In genomic region chr3:133543101-133544020, GRCm38 (mm10) we compare ENCODE assay signal across 8 mouse cellular contexts. TPM values are rescaled to one million over a fixed set of nuclear protein-coding genes. Genes with fewer than 3 reads are reported as not detected.
DNase-seq lines count a peak whose midpoint lies in the region; ATAC-seq and TF ChIP-seq lines count a peak whose summit lies in the region.

No protein-coding gene starts in this region.

- H3K4me1 ChIP-seq in heart, adult 2 months (ENCODE audit: control insufficient read depth, insufficient read depth, low read length), result peaks cover 4% of the 10 kb centered on the region
- peaks cover 9% of the 10 kb centered on the region for H3K4me1 ChIP-seq in forebrain, embryonic 16.5 days (replicated peaks; ENCODE audit: control insufficient read depth, insufficient read depth, low read length)
- no peaks in the 10 kb centered on the region for H3K4me1 ChIP-seq in intestine, embryonic 15.5 days (replicated peaks)
- H3K4me1 ChIP-seq in limb, embryonic 13.5 days, result peaks cover 18% of the 10 kb centered on the region
- peaks cover 24% of the 10 kb centered on the region for H3K4me1 ChIP-seq in midbrain, embryonic 15.5 days
- peaks cover 5% of the 10 kb centered on the region; the same call in 1 of the 2 replicates for H3K4me1 ChIP-seq in stomach, postnatal 0 days (replicated peaks; ENCODE audit: control insufficient read depth, insufficient read depth)

- H3K79me2 ChIP-seq in heart, adult 2 months (replicated peaks; ENCODE audit: control insufficient read depth, insufficient read depth, low read length), result peaks cover 5% of the 10 kb centered on the region; the same call in 1 of the 2 replicates

- 0 out of 2 replicates have a peak, but pooled peaks cover 3% of the 10 kb centered on the region for H3K9me3 ChIP-seq in forebrain, embryonic 16.5 days (ENCODE audit: control insufficient read depth, low read length)
- H3K9me3 ChIP-seq in intestine, embryonic 15.5 days, result no peaks in the 10 kb centered on the region
- H3K9me3 ChIP-seq in limb, embryonic 13.5 days, result no peaks in the 10 kb centered on the region
- H3K9me3 ChIP-seq in midbrain, embryonic 15.5 days, result no peaks in the 10 kb centered on the region
- H3K9me3 ChIP-seq in stomach, postnatal 0 days (ENCODE audit: control insufficient read depth, low read length), result no peaks in the 10 kb centered on the region

- H3K27ac ChIP-seq in heart, adult 2 months, result peak overlapping the region; percentile 93
- H3K27ac ChIP-seq in forebrain, embryonic 16.5 days (ENCODE audit: low read length), result peak overlapping the region; percentile 97
- H3K27ac ChIP-seq in intestine, embryonic 15.5 days, result peak overlapping the region; percentile 98
- H3K27ac ChIP-seq in limb, embryonic 13.5 days, result peak overlapping the region; percentile 94
- H3K27ac ChIP-seq in midbrain, embryonic 15.5 days, result peak overlapping the region; percentile 94
- peak overlapping the region; percentile 95 for H3K27ac ChIP-seq in stomach, postnatal 0 days (replicated peaks)

- no peak for TF ChIP-seq CTCF in heart, adult 2 months (IDR thresholded peaks at IDR 0.05)
- TF ChIP-seq CTCF in stomach, postnatal 0 days (IDR thresholded peaks at IDR 0.05; ENCODE audit: low read depth), result no peak

- ATAC-seq in forebrain, embryonic 16.5 days, result no peak; the same call in 1 of the 2 replicates
- ATAC-seq in intestine, embryonic 15.5 days, result peak; percentile 0; the same call in 1 of the 2 replicates
- 0 out of 2 replicates have a peak, but pooled peaks have one; percentile 9 for ATAC-seq in limb, embryonic 13.5 days (ENCODE audit: low FRiP score, low read depth)
- peak; percentile 0; the same call in 1 of the 2 replicates for ATAC-seq in midbrain, embryonic 15.5 days (replicated peaks)
- ATAC-seq in stomach, postnatal 0 days (ENCODE audit: low FRiP score, low TSS enrichment), result no peak

- TF ChIP-seq POLR2A in heart, adult 2 months (IDR thresholded peaks at IDR 0.05; ENCODE audit: insufficient read depth, low read depth, low read length), result no peak

- peaks cover 3% of the 10 kb centered on the region for H3K36me3 ChIP-seq in heart, adult 2 months (ENCODE audit: control insufficient read depth, insufficient read depth, low read length)
- 0 out of 2 replicates have a peak, but pooled peaks cover 2% of the 10 kb centered on the region for H3K36me3 ChIP-seq in forebrain, embryonic 16.5 days (ENCODE audit: control insufficient read depth, insufficient read depth)
- H3K36me3 ChIP-seq in intestine, embryonic 15.5 days, result no peaks in the 10 kb centered on the region
- peaks cover 4% of the 10 kb centered on the region for H3K36me3 ChIP-seq in limb, embryonic 13.5 days
- H3K36me3 ChIP-seq in midbrain, embryonic 15.5 days (replicated peaks), result 0 out of 2 replicates have a peak, but pooled peaks cover 3% of the 10 kb centered on the region
- H3K36me3 ChIP-seq in stomach, postnatal 0 days (ENCODE audit: control insufficient read depth, insufficient read depth, low read length), result no peaks in the 10 kb centered on the region

- no peak for TF ChIP-seq EP300 in heart, adult 2 months (IDR thresholded peaks at IDR 0.05; ENCODE audit: insufficient read depth, low read depth, low read length)
- no peak for TF ChIP-seq EP300 in stomach, postnatal 0 days (optimal IDR thresholded peaks at IDR 0.05)

- intact Hi-C loops in heart, adult 2 months (cut with DNase I), result loop anchor here (5.0 kb wide), 2 partner anchors 231 to 1981 kb away; partner anchors contain the start of genes Papss1 and Ppa2

- H3K4me2 ChIP-seq in forebrain, embryonic 16.5 days (ENCODE audit: low read length), result peak overlapping the region; percentile 77
- peak overlapping the region; percentile 81 for H3K4me2 ChIP-seq in intestine, embryonic 15.5 days (replicated peaks)
- H3K4me2 ChIP-seq in limb, embryonic 13.5 days (replicated peaks), result peak overlapping the region; percentile 74
- peak overlapping the region; percentile 89 for H3K4me2 ChIP-seq in midbrain, embryonic 15.5 days
- peak overlapping the region; percentile 87 for H3K4me2 ChIP-seq in stomach, postnatal 0 days (replicated peaks; ENCODE audit: low read depth)

- H3K9ac ChIP-seq in heart, adult 2 months (ENCODE audit: low read depth, low read length), result peak overlapping the region; percentile 77
- H3K9ac ChIP-seq in forebrain, embryonic 16.5 days (replicated peaks; ENCODE audit: low read depth, low read length), result peak overlapping the region; percentile 90
- H3K9ac ChIP-seq in intestine, embryonic 15.5 days, result peak overlapping the region; percentile 87
- peak overlapping the region; percentile 85 for H3K9ac ChIP-seq in limb, embryonic 13.5 days
- H3K9ac ChIP-seq in midbrain, embryonic 15.5 days, result peak overlapping the region; percentile 79
- peak overlapping the region; percentile 94 for H3K9ac ChIP-seq in stomach, postnatal 0 days (ENCODE audit: low read length)

- peak overlapping the region; percentile 95 for H3K4me3 ChIP-seq in heart, adult 2 months
- peak overlapping the region; percentile 84 for H3K4me3 ChIP-seq in forebrain, embryonic 16.5 days (replicated peaks; ENCODE audit: low read length)
- H3K4me3 ChIP-seq in intestine, embryonic 15.5 days (replicated peaks), result peak overlapping the region; percentile 81
- peak overlapping the region; percentile 78 for H3K4me3 ChIP-seq in limb, embryonic 13.5 days
- H3K4me3 ChIP-seq in midbrain, embryonic 15.5 days, result peak overlapping the region; percentile 83
- H3K4me3 ChIP-seq in stomach, postnatal 0 days (ENCODE audit: low read depth, low read length), result peak overlapping the region; percentile 55

- H3K27me3 ChIP-seq in heart, adult 2 months (ENCODE audit: control insufficient read depth, insufficient read depth, low read length), result no peaks in the 10 kb centered on the region
- no peaks in the 10 kb centered on the region for H3K27me3 ChIP-seq in forebrain, embryonic 16.5 days (replicated peaks; ENCODE audit: control insufficient read depth, insufficient read depth, low read length)
- H3K27me3 ChIP-seq in intestine, embryonic 15.5 days (replicated peaks), result no peaks in the 10 kb centered on the region
- no peaks in the 10 kb centered on the region for H3K27me3 ChIP-seq in limb, embryonic 13.5 days
- H3K27me3 ChIP-seq in midbrain, embryonic 15.5 days (replicated peaks), result no peaks in the 10 kb centered on the region
- no peaks in the 10 kb centered on the region for H3K27me3 ChIP-seq in stomach, postnatal 0 days (ENCODE audit: control insufficient read depth, insufficient read depth, low read length)

- DNase-seq in heart, adult 2 months, result peak; percentile 36 to 48
- DNase-seq in heart, adult 9 months (ENCODE audit: low spot score in 2 of 2), result no peak
- DNase-seq in cerebellum, adult 11 months, result peak; percentile 16
- DNase-seq in stomach, postnatal 0 days (ENCODE audit: low spot score), result peak; percentile 64

- 1% methylated on average over 21 of the region's 21 CpGs for WGBS in heart, adult 2 months
- WGBS in forebrain, embryonic 16.5 days, result 0% methylated on average over 21 of the region's 21 CpGs
- WGBS in intestine, embryonic 15.5 days, result under 1% methylated on average over 21 of the region's 21 CpGs
- under 1% methylated on average over 21 of the region's 21 CpGs for WGBS in limb, embryonic 13.5 days
- 0% methylated on average over 21 of the region's 21 CpGs for WGBS in midbrain, embryonic 15.5 days
- 1% methylated on average over 21 of the region's 21 CpGs for whole genome bisulfite sequencing in stomach, postnatal 0 days

RNA-seq across cellular contexts. Expression of gene Tet2, which starts 1.6 kb away (rescaled TPM):
- total RNA-seq in heart, adult 2 months (2021), result 10 to 100 TPM; 14.9 to 17.9 TPM
- polyA plus RNA-seq in heart, adult 2 months (2012; rRNA removed), result 8.6 and 15.0 TPM in 2 replicates
- 17.1 and 24.0 TPM in 2 replicates for polyA plus RNA-seq in forebrain, embryonic 16.5 days (2015; fragmentation: Nextera tagmentation; extraction: Ambion mirVana)
- 13.6 and 15.0 TPM in 2 replicates for polyA plus RNA-seq in intestine, embryonic 15.5 days (2015; fragmentation: Nextera tagmentation; extraction: Ambion mirVana)
- 19.4 and 22.0 TPM in 2 replicates for polyA plus RNA-seq in limb, embryonic 13.5 days (2015; fragmentation: Nextera tagmentation; extraction: Ambion mirVana)
- 23.0 and 25.4 TPM in 2 replicates for polyA plus RNA-seq in midbrain, embryonic 15.5 days (2015; fragmentation: Nextera tagmentation; extraction: Ambion mirVana)
- 11.2 and 12.9 TPM in 2 replicates for polyA plus RNA-seq in stomach, postnatal 0 days (2015; fragmentation: Nextera tagmentation; extraction: Ambion mirVana)

Comparison
In these comparisons a context has a peak if more than half of its experiments do, and no peak if none do; other contexts are left out.
1. DNase-seq: peak in heart, adult 2 months (2 of 2), cerebellum, adult 11 months (single experiment) and stomach, postnatal 0 days (single experiment); none in heart, adult 9 months (0 of 2).
2. ATAC-seq: peak in intestine, embryonic 15.5 days (single experiment), limb, embryonic 13.5 days (single experiment) and midbrain, embryonic 15.5 days (single experiment); none in forebrain, embryonic 16.5 days (single experiment) and stomach, postnatal 0 days (single experiment).
3. Peak in every context shown above with its lines, with median percentiles within 50 percentile points of each other: H3K27ac ChIP-seq, H3K4me3 ChIP-seq, H3K9ac ChIP-seq and H3K4me2 ChIP-seq.